15 mouse cellular contexts compared by ENCODE assay signal in genomic region chr2:33605487-33606256, GRCm38 (mm10). TPM values are rescaled to one million over a fixed set of nuclear protein-coding genes. Genes with fewer than 3 reads are reported as not detected.
DNase-seq lines count a peak whose midpoint lies in the region; ATAC-seq and TF ChIP-seq lines count a peak whose summit lies in the region.
"Had no signal": no experiment of that assay in that cellular context is flagged by ENCODE, and none has a peak within 500 bp of the region (broad histone marks: within the 10 kb centered on the region; RNA-seq: fewer than 3 reads in every experiment).

No protein-coding gene starts in this region.

- TF ChIP-seq CTCF in intestine, postnatal 0 days (IDR thresholded peaks at IDR 0.05; ENCODE audit: low read depth) = no peak
- TF ChIP-seq CTCF in midbrain, postnatal 0 days (IDR thresholded peaks at IDR 0.05) = no peak

- no peak overlapping the region for H3K4me3 ChIP-seq in intestine, embryonic 15.5 days (replicated peaks)
- H3K4me3 ChIP-seq in intestine, postnatal 0 days (ENCODE audit: low read depth, low read length) = no peak overlapping the region
- H3K4me3 ChIP-seq in midbrain, postnatal 0 days (ENCODE audit: low read depth, low read length) = no peak overlapping the region
- no peak overlapping the region for H3K4me3 ChIP-seq in midbrain, embryonic 15.5 days
- H3K4me3 ChIP-seq in limb, embryonic 10.5 days = peak overlapping the region; percentile 7; the same call in 1 of the 2 replicates
- H3K4me3 ChIP-seq: heart, embryonic 15.5 days; liver, embryonic 12.5 days had no signal

- H3K9me3 ChIP-seq in intestine, embryonic 15.5 days = no peaks in the 10 kb centered on the region
- H3K9me3 ChIP-seq in intestine, postnatal 0 days (ENCODE audit: control insufficient read depth) = no peaks in the 10 kb centered on the region
- H3K9me3 ChIP-seq in midbrain, postnatal 0 days (ENCODE audit: low read length) = no peaks in the 10 kb centered on the region
- H3K9me3 ChIP-seq in midbrain, embryonic 15.5 days = no peaks in the 10 kb centered on the region
- no peaks in the 10 kb centered on the region for H3K9me3 ChIP-seq in limb, embryonic 10.5 days (replicated peaks)
- H3K9me3 ChIP-seq: heart, embryonic 15.5 days; liver, embryonic 12.5 days had no signal

- no peak for DNase-seq in midbrain, postnatal 0 days (ENCODE audit: low spot score)
- DNase-seq in limb, embryonic 10.5 days (ENCODE audit: low spot score) = no peak
- no peak for DNase-seq in left cerebral cortex, postnatal 10 days (ENCODE audit: extremely low spot score in 1 of 2, low spot score in 2 of 2)
- DNase-seq in heart, adult 11 months = no peak
- DNase-seq: cerebellum, adult 11 months; cerebellum, postnatal 25 days; right cerebral cortex, postnatal 4 days had no signal

- no peaks in the 10 kb centered on the region for H3K36me3 ChIP-seq in intestine, embryonic 15.5 days
- no peaks in the 10 kb centered on the region for H3K36me3 ChIP-seq in intestine, postnatal 0 days (ENCODE audit: control insufficient read depth, insufficient read depth)
- H3K36me3 ChIP-seq in midbrain, postnatal 0 days (ENCODE audit: insufficient read depth, low read length) = no peaks in the 10 kb centered on the region
- no peaks in the 10 kb centered on the region for H3K36me3 ChIP-seq in midbrain, embryonic 15.5 days (replicated peaks)
- peaks cover 30% of the 10 kb centered on the region for H3K36me3 ChIP-seq in limb, embryonic 10.5 days
- H3K36me3 ChIP-seq: heart, embryonic 15.5 days; liver, embryonic 12.5 days had no signal

- WGBS in intestine, embryonic 15.5 days = 4% methylated on average over 18 of the region's 18 CpGs
- WGBS in intestine, postnatal 0 days = 9% methylated on average over 18 of the region's 18 CpGs
- 23% methylated on average over 18 of the region's 18 CpGs for WGBS in midbrain, postnatal 0 days
- 15% methylated on average over 18 of the region's 18 CpGs for WGBS in midbrain, embryonic 15.5 days
- 6% methylated on average over 18 of the region's 18 CpGs for WGBS in limb, embryonic 10.5 days

- no peak overlapping the region; the same call in 1 of the 2 replicates for H3K9ac ChIP-seq in intestine, embryonic 15.5 days
- H3K9ac ChIP-seq in intestine, postnatal 0 days (ENCODE audit: low read depth, low read length) = no peak overlapping the region
- H3K9ac ChIP-seq in midbrain, postnatal 0 days (replicated peaks; ENCODE audit: low read length, poor library complexity, severe bottlenecking) = peak overlapping the region; percentile 33; the same call in 1 of the 2 replicates
- H3K9ac ChIP-seq in midbrain, embryonic 15.5 days = no peak overlapping the region
- H3K9ac ChIP-seq: heart, embryonic 15.5 days; liver, embryonic 12.5 days had no signal

- H3K27ac ChIP-seq in intestine, embryonic 15.5 days = no peak overlapping the region
- no peak overlapping the region for H3K27ac ChIP-seq in intestine, postnatal 0 days (ENCODE audit: low read depth, low read length)
- no peak overlapping the region for H3K27ac ChIP-seq in midbrain, postnatal 0 days (ENCODE audit: low read depth, low read length)
- H3K27ac ChIP-seq in midbrain, embryonic 15.5 days = no peak overlapping the region
- H3K27ac ChIP-seq in limb, embryonic 10.5 days = no peak overlapping the region
- H3K27ac ChIP-seq: heart, embryonic 15.5 days; liver, embryonic 12.5 days had no signal

- H3K27me3 ChIP-seq in intestine, embryonic 15.5 days (replicated peaks) = peaks cover 46% of the 10 kb centered on the region
- H3K27me3 ChIP-seq in intestine, postnatal 0 days (replicated peaks; ENCODE audit: control insufficient read depth, insufficient read depth, low read length) = peaks cover 58% of the 10 kb centered on the region
- H3K27me3 ChIP-seq in midbrain, postnatal 0 days (ENCODE audit: insufficient read depth, low read length) = peaks cover 26% of the 10 kb centered on the region
- H3K27me3 ChIP-seq in midbrain, embryonic 15.5 days (replicated peaks) = peaks cover 39% of the 10 kb centered on the region
- peaks cover 66% of the 10 kb centered on the region for H3K27me3 ChIP-seq in limb, embryonic 10.5 days (ENCODE audit: low read depth, poor library complexity, severe bottlenecking)

- ATAC-seq in intestine, embryonic 15.5 days = peak; percentile 60
- ATAC-seq in intestine, postnatal 0 days = no peak; the same call in 1 of the 2 replicates
- ATAC-seq in midbrain, postnatal 0 days (ENCODE audit: low FRiP score) = no peak
- no peak for ATAC-seq in midbrain, embryonic 15.5 days (replicated peaks)
- ATAC-seq: liver, embryonic 12.5 days had no signal

- intact Hi-C loops in left cerebral cortex, postnatal 10 days (cut with DNase I) = no loop called here

- 0 out of 2 replicates have a peak overlapping the region, but pooled peaks have one; percentile 1 for H3K4me2 ChIP-seq in intestine, embryonic 15.5 days (replicated peaks)
- H3K4me2 ChIP-seq in intestine, postnatal 0 days (replicated peaks; ENCODE audit: low read depth) = no peak overlapping the region
- H3K4me2 ChIP-seq in midbrain, postnatal 0 days (ENCODE audit: low read depth, low read length, poor library complexity, severe bottlenecking) = no peak overlapping the region
- H3K4me2 ChIP-seq in midbrain, embryonic 15.5 days = no peak overlapping the region
- H3K4me2 ChIP-seq: heart, embryonic 15.5 days; liver, embryonic 12.5 days had no signal

- peaks cover 9% of the 10 kb centered on the region for H3K4me1 ChIP-seq in intestine, embryonic 15.5 days (replicated peaks)
- H3K4me1 ChIP-seq in intestine, postnatal 0 days (replicated peaks; ENCODE audit: control insufficient read depth, insufficient read depth, low read length) = no peaks in the 10 kb centered on the region
- H3K4me1 ChIP-seq in midbrain, postnatal 0 days (ENCODE audit: insufficient read depth, low read length) = no peaks in the 10 kb centered on the region
- H3K4me1 ChIP-seq in midbrain, embryonic 15.5 days = peaks cover 20% of the 10 kb centered on the region
- H3K4me1 ChIP-seq in limb, embryonic 10.5 days = peaks cover 72% of the 10 kb centered on the region
- H3K4me1 ChIP-seq: heart, embryonic 15.5 days; liver, embryonic 12.5 days had no signal

RNA-seq across cellular contexts. Expression of gene Lmx1b, which starts 34.6 kb away (rescaled TPM):
- polyA plus RNA-seq in intestine, embryonic 15.5 days (2015; fragmentation: Nextera tagmentation; extraction: Ambion mirVana) = 0.05 TPM in 1 of 2 replicates, not detected in the other
- not detected in 2 replicates for polyA plus RNA-seq in intestine, postnatal 0 days (2015; fragmentation: Nextera tagmentation; extraction: Ambion mirVana)
- total RNA-seq in midbrain, postnatal 0 days (2014; rRNA removed) = 7.0 and 8.4 TPM in 2 replicates
- 0.65 and 0.83 TPM in 2 replicates for polyA plus RNA-seq in midbrain, postnatal 0 days (2015; fragmentation: Nextera tagmentation; extraction: Ambion mirVana)
- 1.5 and 1.7 TPM in 2 replicates for polyA plus RNA-seq in midbrain, embryonic 15.5 days (2015; fragmentation: Nextera tagmentation; extraction: Ambion mirVana)
- 11.0 and 13.9 TPM in 2 replicates for polyA plus RNA-seq in limb, embryonic 10.5 days (2016; fragmentation: Nextera tagmentation; extraction: Ambion mirVana)
- total RNA-seq in left cerebral cortex, postnatal 10 days (2021) = under 1 TPM; 0.30 to 0.32 TPM
- total RNA-seq: megakaryocyte, adult 5-6 weeks had no signal
- polyA plus RNA-seq: C2C12; heart, embryonic 15.5 days; liver, embryonic 12.5 days; lung, embryonic 16.5 days had no signal
